Mouse (Mus musculus): Measurements from ENCODE around the gene Snapc2. TPM values are rescaled to one million over a fixed set of nuclear protein-coding genes. Genes with fewer than 3 reads are reported as not detected.
A peak's percentile ranks its signal among the peaks of the same experiment; 100 is the strongest.

The Snapc2 gene
- total and polyA plus RNA-seq, 3 experiments = 22.4 to 30.8 (median 30.0) TPM

GRCm38 (mm10) chr8:4276111-4276465 lies 23.2 kb downstream of the Snapc2 start:
- Histone ChIP-seq H3K79me2 (replicated peaks; ENCODE audit: control insufficient read depth, extremely low read depth, insufficient read depth, poor library complexity, severe bottlenecking) (peaks cover 25% of the 10 kb centered on the region), H3K4me1 (ENCODE audit: control insufficient read depth in 1 of 2, insufficient read depth in 2 of 2) (peaks cover 4 to 24% of the 10 kb centered on the region in 2 experiments; a peak in 3 of 4 replicates), H3K9ac (ENCODE audit: insufficient read depth, low read depth) (peak overlapping the region; percentile 54), H3K27me3 (replicated peaks) (no peaks in the 10 kb centered on the region), H3K4me2 (ENCODE audit: insufficient read depth, low read depth, poor library complexity, severe bottlenecking) (peak overlapping the region; percentile 51; the same call in 1 of the 2 replicates), H3K27ac (ENCODE audit: insufficient read depth, low read depth) (no peak overlapping the region), H3K4me3 (replicated peaks in 1 of 3; ENCODE audit: low read depth in 2 of 3, low read length in 2 of 3, poor library complexity in 1 of 3) (peak overlapping the region; percentile 89 to 99 (median 93)), H3K36me3 (replicated peaks in 1 of 2; ENCODE audit: control insufficient read depth in 1 of 2, insufficient read depth in 1 of 2, low read length in 1 of 2) (peaks cover 19 to 31% of the 10 kb centered on the region in 2 experiments), H3K9me3 (replicated peaks; ENCODE audit: low read length) (no peaks in the 10 kb centered on the region)
- DNase-seq (ENCODE audit: extremely low read depth) = no peak
- in situ Hi-C loops (cut with MboI; ENCODE audit: low pct_ligation_motif_present, low pct_unique_long_range_greater_than_20kb, low sequenced_read_pairs) = no loop called here
- no peak for TF ChIP-seq POLR2A (IDR thresholded peaks at IDR 0.05; ENCODE audit: low read depth, low read length)
- TF ChIP-seq MAX (IDR thresholded peaks at IDR 0.05; ENCODE audit: low read length) = 0 out of 2 replicates have a peak, but pooled peaks have one; percentile 52
- TF ChIP-seq MYC (IDR thresholded peaks at IDR 0.05; ENCODE audit: low read depth, low read length) = 0 out of 2 replicates have a peak, but pooled peaks have one; percentile 6
- TF ChIP-seq MEF2A (IDR thresholded peaks at IDR 0.05; ENCODE audit: borderline replicate concordance, low read depth, low read length) = peak; percentile 0; the same call in 1 of the 2 replicates
- dilution Hi-C loops (cut with MboI; ENCODE audit: extremely low pct_ligation_motif_present, extremely low pct_unique_long_range_greater_than_20kb, low sequenced_read_pairs) = no loop called here

GRCm38 (mm10) chr8:4292738-4293137 lies 39.9 kb downstream of the Snapc2 start:
- H3K79me2 ChIP-seq (replicated peaks; ENCODE audit: control insufficient read depth, extremely low read depth, insufficient read depth, poor library complexity, severe bottlenecking) = 0 out of 2 replicates have a peak, but pooled peaks cover 4% of the 10 kb centered on the region
- no peaks in the 10 kb centered on the region for H3K27me3 ChIP-seq (replicated peaks)
- no peak for DNase-seq (ENCODE audit: extremely low read depth)
- in situ Hi-C loops (cut with MboI; ENCODE audit: low pct_ligation_motif_present, low pct_unique_long_range_greater_than_20kb, low sequenced_read_pairs) (no loop called here), dilution Hi-C loops (cut with MboI; ENCODE audit: extremely low pct_ligation_motif_present, extremely low pct_unique_long_range_greater_than_20kb, low sequenced_read_pairs) (no loop called here)
- no peak for TF ChIP-seq E2F4 (IDR thresholded peaks at IDR 0.05; ENCODE audit: insufficient replicate concordance, low read depth, low read length)
- no peak for TF ChIP-seq UBTF (IDR thresholded peaks at IDR 0.05; ENCODE audit: low read depth, low read length)
- TF ChIP-seq CTCF (conservative IDR thresholded peaks at IDR 0.05 in 1 of 2, IDR thresholded peaks at IDR 0.05 in 1 of 2; ENCODE audit: low read depth in 2 of 2, low read length in 2 of 2) = peak in 1 of 2 experiments; percentile 35; a peak in 2 of 4 replicates
- H3K27ac ChIP-seq (ENCODE audit: insufficient read depth, low read depth) = no peak overlapping the region
- H3K4me3 ChIP-seq (replicated peaks in 1 of 3; ENCODE audit: low read depth in 2 of 3, low read length in 2 of 3, poor library complexity in 1 of 3) = no peak overlapping the region
- H3K9me3 ChIP-seq (replicated peaks; ENCODE audit: low read length) = no peaks in the 10 kb centered on the region
- H3K4me1 ChIP-seq (ENCODE audit: control insufficient read depth in 1 of 2, insufficient read depth in 2 of 2) = no peaks in the 10 kb centered on the region
- no peak overlapping the region for H3K9ac ChIP-seq (ENCODE audit: insufficient read depth, low read depth)
- peaks cover 74 to 98% of the 10 kb centered on the region in 2 experiments for H3K36me3 ChIP-seq (replicated peaks in 1 of 2; ENCODE audit: control insufficient read depth in 1 of 2, insufficient read depth in 1 of 2, low read length in 1 of 2)
- no peak overlapping the region for H3K4me2 ChIP-seq (ENCODE audit: insufficient read depth, low read depth, poor library complexity, severe bottlenecking)

- Histone ChIP-seq H3K27me3 (replicated peaks) (no peaks in the 10 kb centered on the region), H3K79me2 (replicated peaks; ENCODE audit: control insufficient read depth, extremely low read depth, insufficient read depth, poor library complexity, severe bottlenecking) (peaks cover 7% of the 10 kb centered on the region; the same call in 1 of the 2 replicates), H3K4me1 (ENCODE audit: control insufficient read depth in 1 of 2, insufficient read depth in 2 of 2) (no peaks in the 10 kb centered on the region)
Observed at GRCm38 (mm10) chr8:4297822-4298221, 44.9 kb downstream of the Snapc2 start.

More at GRCm38 (mm10) chr8:4297822-4298221, 44.9 kb downstream of the Snapc2 start:
- H3K9ac ChIP-seq (ENCODE audit: insufficient read depth, low read depth) = no peak overlapping the region
- in situ Hi-C loops (cut with MboI; ENCODE audit: low pct_ligation_motif_present, low pct_unique_long_range_greater_than_20kb, low sequenced_read_pairs) = no loop called here
- dilution Hi-C loops (cut with MboI; ENCODE audit: extremely low pct_ligation_motif_present, extremely low pct_unique_long_range_greater_than_20kb, low sequenced_read_pairs) = no loop called here
- DNase-seq (ENCODE audit: extremely low read depth) = no peak
- TF ChIP-seq POLR2A (IDR thresholded peaks at IDR 0.05; ENCODE audit: low read depth, low read length) (no peak), ELF1 (IDR thresholded peaks at IDR 0.05; ENCODE audit: low read depth, low read length) (no peak), NRF1 (IDR thresholded peaks at IDR 0.05; ENCODE audit: low read depth, low read length) (no peak), MEF2A (IDR thresholded peaks at IDR 0.05; ENCODE audit: borderline replicate concordance, low read depth, low read length) (no peak), E2F4 (IDR thresholded peaks at IDR 0.05; ENCODE audit: insufficient replicate concordance, low read depth, low read length) (no peak)
- no peak overlapping the region for H3K4me2 ChIP-seq (ENCODE audit: insufficient read depth, low read depth, poor library complexity, severe bottlenecking)
- H3K9me3 ChIP-seq (replicated peaks; ENCODE audit: low read length) = no peaks in the 10 kb centered on the region
- H3K36me3 ChIP-seq (replicated peaks in 1 of 2; ENCODE audit: control insufficient read depth in 1 of 2, insufficient read depth in 1 of 2, low read length in 1 of 2) = peaks cover 84 to 97% of the 10 kb centered on the region in 2 experiments
- no peak overlapping the region for H3K27ac ChIP-seq (ENCODE audit: insufficient read depth, low read depth)
- H3K4me3 ChIP-seq (replicated peaks in 1 of 3; ENCODE audit: low read depth in 2 of 3, low read length in 2 of 3, poor library complexity in 1 of 3) = no peak overlapping the region

Data from CH12.LX (cell line).